Mouse (Mus musculus) kidney, embryonic 15.5 days (tissue): ENCODE measurements around the gene Mrpl34. TPM values are rescaled to one million over a fixed set of nuclear protein-coding genes. Genes with fewer than 3 reads are reported as not detected.

Experiments
- ATAC-seq: fragments of 200-750 bp; cut with Nextera tagmentation; replicated peaks from 2 replicates; pipeline ENCODE4 v1.8.0; 2017; ENCODE audit warnings: moderate TSS enrichment; ENCODE audit not compliant: low FRiP score
- H3K27ac ChIP-seq: fragments of 300-500 bp; sonication (generic); 2 replicates; pipeline ENCODE4 v1.5.1; 2015; ENCODE audit warnings: mild to moderate bottlenecking, inconsistent platforms
- H3K27me3 ChIP-seq: fragments of 300-500 bp; sonication (generic); 2 replicates; pipeline ENCODE4 v1.6.1; 2015; ENCODE audit warnings: inconsistent platforms
- H3K36me3 ChIP-seq: fragments of 300-500 bp; sonication (generic); 2 replicates; pipeline ENCODE4 v1.6.1; 2015; ENCODE audit warnings: inconsistent platforms
- H3K4me1 ChIP-seq: fragments of 300-500 bp; sonication (generic); 2 replicates; pipeline ENCODE4 v1.6.1; 2015; ENCODE audit warnings: inconsistent platforms
- H3K4me2 ChIP-seq: fragments of 300-500 bp; sonication (generic); 2 replicates; pipeline ENCODE4 v1.6.1; 2015; ENCODE audit warnings: moderate library complexity, mild to moderate bottlenecking, inconsistent platforms
- H3K4me3 ChIP-seq: fragments of 300-500 bp; sonication (generic); replicated peaks from 2 replicates; pipeline ENCODE4 v1.5.1; 2015; ENCODE audit warnings: mild to moderate bottlenecking, inconsistent platforms
- H3K9ac ChIP-seq: fragments of 300-500 bp; sonication (generic); 2 replicates; pipeline ENCODE4 v1.6.1; 2015; ENCODE audit warnings: mild to moderate bottlenecking, inconsistent platforms
- H3K9me3 ChIP-seq: fragments of 300-500 bp; sonication (generic); replicated peaks from 2 replicates; pipeline ENCODE4 v1.6.1; 2016; ENCODE audit warnings: inconsistent platforms
- WGBS: fragments of 180-500 bp; shearing (Covaris S2); methylation state at CpG from one replicate; pipeline ENCODE4 v1.1.7; 2015; ENCODE audit warnings: mixed read lengths; 5-methylcytosine and 5-hydroxymethylcytosine counted together
- polyA plus RNA-seq: library from polyadenylated mRNA; unstranded; fragments of >200 nt; fragmentation: Nextera tagmentation; extraction: Ambion mirVana; gene quantifications from 2 replicates; pipeline ENCODE4 v1.2.1, GENCODE M21; 2015

Mrpl34 gene
- polyA plus RNA-seq, 1 experiment from 2014 or later: 178 TPM

DNA sequence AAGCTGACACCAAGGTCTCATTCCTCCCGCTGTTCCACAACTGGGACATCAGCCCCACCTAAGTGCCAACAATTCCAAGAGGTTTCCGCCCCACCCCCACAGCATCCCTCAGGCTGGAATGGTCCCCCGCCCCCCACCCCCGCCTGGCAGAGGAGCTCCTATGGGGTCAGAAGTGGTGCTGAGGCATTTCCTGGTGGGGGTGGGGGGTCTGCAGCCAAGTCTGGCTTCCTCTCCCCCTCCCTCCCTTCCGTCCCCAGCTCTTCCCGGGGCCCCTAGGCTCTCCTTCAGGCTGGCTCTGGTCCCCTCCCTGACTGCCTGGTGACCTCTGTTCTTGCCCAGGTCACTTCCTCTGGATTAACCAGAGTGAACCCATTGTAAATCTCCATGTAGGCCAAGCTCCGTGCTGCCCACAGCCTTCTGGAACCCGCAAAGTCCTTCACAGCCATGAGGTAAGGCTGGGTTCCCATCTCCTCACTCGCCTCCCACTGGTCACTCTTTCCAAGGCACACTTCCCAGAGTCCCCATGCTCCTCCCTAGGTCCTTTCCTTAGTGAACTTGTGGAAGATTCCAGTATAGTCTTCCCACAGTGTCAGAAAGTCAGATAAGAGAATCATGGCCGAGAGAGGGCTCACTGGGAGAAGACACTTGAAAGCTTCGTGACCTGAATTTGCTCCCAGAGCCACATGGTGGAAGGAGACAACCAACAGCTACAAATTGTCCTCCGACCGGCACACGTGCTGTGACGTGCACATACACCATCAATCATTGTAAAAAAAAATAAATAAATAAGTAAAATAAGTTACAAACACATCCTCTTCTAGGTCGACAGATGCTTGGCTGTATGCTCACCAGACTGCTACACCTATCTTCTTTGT is 34.3 kb downstream of the Mrpl34 start:
- 21% methylated on average over 15 of the region's 16 CpGs for WGBS
- peaks cover 6% of the 10 kb centered on the region for H3K36me3 ChIP-seq
- peak overlapping the region; percentile 90 for H3K27ac ChIP-seq
- H3K9ac ChIP-seq: no peak overlapping the region
- H3K4me1 ChIP-seq: peaks cover 59% of the 10 kb centered on the region
- peak; percentile 24; the same call in 1 of the 2 replicates for ATAC-seq
- H3K9me3 ChIP-seq: no peaks in the 10 kb centered on the region
- peak overlapping the region; percentile 9 for H3K4me2 ChIP-seq
- no peak overlapping the region for H3K4me3 ChIP-seq
- no peaks in the 10 kb centered on the region for H3K27me3 ChIP-seq

DNA sequence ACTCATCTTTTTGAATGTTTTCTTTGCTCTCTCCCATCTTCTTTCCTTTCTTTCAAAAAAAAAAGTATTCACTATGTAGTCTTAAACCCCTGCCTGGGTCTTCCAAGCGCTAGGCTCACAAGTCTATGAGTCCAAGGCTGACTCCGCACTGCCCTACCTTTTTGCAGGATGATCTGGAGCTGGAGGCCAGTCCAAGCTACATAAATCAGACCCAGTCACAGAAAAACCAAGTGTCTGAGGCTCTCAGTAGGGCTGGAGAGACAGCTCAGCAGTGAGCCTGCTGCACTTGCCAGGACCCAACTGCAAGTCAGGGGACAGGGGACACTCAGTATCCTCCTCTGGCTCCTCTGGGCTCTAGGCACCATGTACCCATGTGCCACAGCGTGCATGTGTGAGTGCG is 39.6 kb downstream of the Mrpl34 start:
- Histone ChIP-seq H3K4me2 (no peak overlapping the region), H3K36me3 (no peaks in the 10 kb centered on the region), H3K27me3 (peaks cover 39% of the 10 kb centered on the region), H3K4me3 (no peak overlapping the region), H3K27ac (0 out of 2 replicates have a peak overlapping the region, but pooled peaks have one; percentile 37), H3K4me1 (peaks cover 29% of the 10 kb centered on the region), H3K9me3 (no peaks in the 10 kb centered on the region), H3K9ac (no peak overlapping the region)
- WGBS: 81% methylated on average over 4 of the region's 4 CpGs
- ATAC-seq: no peak

DNA sequence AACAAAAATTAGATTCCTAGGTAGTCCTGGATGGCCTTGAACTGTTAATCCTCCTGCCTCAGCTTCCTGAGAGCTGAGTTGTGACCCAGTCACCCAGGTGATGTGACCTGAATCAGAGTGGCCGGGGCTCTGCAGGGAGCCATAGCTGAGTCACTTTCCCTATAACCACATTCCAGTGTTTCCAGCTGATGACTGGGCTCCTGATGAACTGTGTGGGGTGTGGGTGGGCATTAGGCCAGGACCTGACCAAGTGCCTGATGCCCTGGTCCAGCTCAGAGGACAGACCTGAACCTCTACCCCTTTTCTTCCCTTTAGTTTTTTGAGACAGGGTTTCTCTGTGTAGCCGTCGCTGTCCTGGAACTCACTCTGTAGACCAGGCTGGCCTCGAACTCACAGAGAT is 40.6 kb downstream of the Mrpl34 start:
- Histone ChIP-seq H3K4me2 (no peak overlapping the region), H3K27ac (no peak overlapping the region), H3K4me3 (no peak overlapping the region), H3K4me1 (peaks cover 23% of the 10 kb centered on the region), H3K27me3 (peaks cover 48% of the 10 kb centered on the region), H3K36me3 (no peaks in the 10 kb centered on the region), H3K9me3 (no peaks in the 10 kb centered on the region), H3K9ac (no peak overlapping the region)
- WGBS: 95% methylated on average over 4 of the region's 4 CpGs
- no peak for ATAC-seq

- H3K36me3 ChIP-seq: no peaks in the 10 kb centered on the region
- H3K4me2 ChIP-seq: no peak overlapping the region
- ATAC-seq: no peak
- no peak overlapping the region for H3K9ac ChIP-seq
- peaks cover 17% of the 10 kb centered on the region for H3K4me1 ChIP-seq
- no peak overlapping the region for H3K27ac ChIP-seq
- no peaks in the 10 kb centered on the region for H3K9me3 ChIP-seq
- H3K4me3 ChIP-seq: no peak overlapping the region
- WGBS: 89% methylated on average over 4 of the region's 4 CpGs
- H3K27me3 ChIP-seq: peaks cover 48% of the 10 kb centered on the region
Measured at GRCm38 (mm10) chr8:71505979-71506378, 41.2 kb downstream of the Mrpl34 start.

- Histone ChIP-seq H3K4me3 (peak overlapping the region; percentile 51), H3K4me1 (peaks cover 23% of the 10 kb centered on the region), H3K9ac (peak overlapping the region; percentile 44), H3K27me3 (peaks cover 50% of the 10 kb centered on the region), H3K9me3 (no peaks in the 10 kb centered on the region), H3K36me3 (no peaks in the 10 kb centered on the region), H3K27ac (no peak overlapping the region), H3K4me2 (peak overlapping the region; percentile 90)
- peak; percentile 70 for ATAC-seq
- WGBS: under 1% methylated on average over 61 of the region's 61 CpGs
Measured at GRCm38 (mm10) chr8:71507589-71508104, 42.9 kb downstream of the Mrpl34 start.

DNA sequence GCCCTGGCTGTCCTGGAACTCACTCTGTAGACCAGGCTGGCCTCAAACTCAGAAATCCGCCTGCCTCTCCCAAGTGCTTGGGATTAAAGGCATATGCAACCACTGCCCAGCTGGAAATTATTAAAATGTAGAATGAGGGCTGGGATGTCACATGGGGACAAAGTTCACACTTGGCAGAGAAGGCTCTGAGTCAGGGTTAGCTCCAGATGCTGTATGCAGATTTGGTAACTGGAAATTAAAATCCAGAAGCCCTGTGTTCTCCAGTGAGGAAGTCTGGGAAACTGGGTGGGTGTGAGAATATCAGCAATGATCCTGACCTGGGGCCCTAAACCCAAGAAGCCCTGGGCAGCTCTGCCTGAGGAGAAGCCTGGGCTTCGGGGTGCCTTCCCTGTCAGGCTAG is 44.6 kb downstream of the Mrpl34 start:
- 78% methylated on average over 2 of the region's 2 CpGs for WGBS
- peak overlapping the region; percentile 29 for H3K4me3 ChIP-seq
- H3K27me3 ChIP-seq: peaks cover 51% of the 10 kb centered on the region
- H3K36me3 ChIP-seq: no peaks in the 10 kb centered on the region
- peak overlapping the region; percentile 24; the same call in 1 of the 2 replicates for H3K9ac ChIP-seq
- H3K27ac ChIP-seq: no peak overlapping the region
- H3K4me1 ChIP-seq: peaks cover 23% of the 10 kb centered on the region
- peak overlapping the region; percentile 46 for H3K4me2 ChIP-seq
- ATAC-seq: no peak
- H3K9me3 ChIP-seq: no peaks in the 10 kb centered on the region

GRCm38 (mm10) chr8:71511644-71512043 is 46.9 kb downstream of the Mrpl34 start, which contains the start of gene Plvap:
Gene Plvap, minus strand, starts transcription at chr8:71511752.
- peak within 1 kb of the TSS; percentile 24; the same call in 1 of the 2 replicates for H3K27ac ChIP-seq
- no peak within 1 kb of the TSS for H3K9ac ChIP-seq
- H3K4me2 ChIP-seq: peak within 1 kb of the TSS; percentile 46
- H3K4me3 ChIP-seq: peak within 1 kb of the TSS; percentile 29
- H3K4me1 ChIP-seq: peaks cover 24% of the 10 kb centered on the region
- ATAC-seq: peak; percentile 24; the same call in 1 of the 2 replicates
- WGBS: 24% methylated on average over 14 of the region's 14 CpGs
- no peaks in the 10 kb centered on the region for H3K9me3 ChIP-seq
- H3K36me3 ChIP-seq: no peaks in the 10 kb centered on the region
- peaks cover 37% of the 10 kb centered on the region for H3K27me3 ChIP-seq

- 0 out of 2 replicates have a peak overlapping the region, but pooled peaks have one; percentile 41 for H3K27ac ChIP-seq
- no peaks in the 10 kb centered on the region for H3K36me3 ChIP-seq
- ATAC-seq: no peak
- WGBS: 66% methylated on average over 15 of the region's 15 CpGs
- peaks cover 22% of the 10 kb centered on the region for H3K27me3 ChIP-seq
- H3K4me1 ChIP-seq: peaks cover 19% of the 10 kb centered on the region
- H3K9me3 ChIP-seq: no peaks in the 10 kb centered on the region
- no peak overlapping the region for H3K9ac ChIP-seq
- no peak overlapping the region for H3K4me3 ChIP-seq
- H3K4me2 ChIP-seq: no peak overlapping the region
Measured at GRCm38 (mm10) chr8:71513018-71513754, 48.4 kb downstream of the Mrpl34 start.

DNA sequence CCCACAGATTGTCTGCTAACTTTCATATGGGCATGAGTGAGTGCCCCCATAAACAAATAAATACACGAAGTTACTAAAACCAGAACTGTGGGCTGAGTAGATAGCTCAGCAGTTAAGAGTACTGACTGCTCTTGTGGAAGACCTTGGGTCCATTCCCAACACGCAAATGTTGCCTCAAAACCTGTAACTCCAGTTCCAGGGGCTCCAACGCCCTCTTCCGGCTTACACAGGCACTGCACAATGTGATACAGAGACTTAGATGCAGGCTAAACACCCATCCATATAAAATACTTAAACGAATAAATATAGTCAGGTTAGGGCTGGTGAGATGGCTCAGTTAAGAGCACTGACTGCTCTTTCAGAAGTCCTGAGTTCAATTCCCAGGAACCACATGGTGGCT is 50.3 kb downstream of the Mrpl34 start:
- 79% methylated on average over 5 of the region's 5 CpGs for WGBS
- no peak for ATAC-seq
- H3K4me2 ChIP-seq: no peak overlapping the region
- H3K27ac ChIP-seq: no peak overlapping the region
- peaks cover 5% of the 10 kb centered on the region for H3K27me3 ChIP-seq
- H3K9ac ChIP-seq: no peak overlapping the region
- H3K36me3 ChIP-seq: no peaks in the 10 kb centered on the region
- H3K4me1 ChIP-seq: peaks cover 20% of the 10 kb centered on the region
- no peak overlapping the region for H3K4me3 ChIP-seq
- no peaks in the 10 kb centered on the region for H3K9me3 ChIP-seq

Other genes with a start within 250 kb of the Mrpl34 start
- 20.6 and 23.6 TPM in 2 replicates for gene Myo9b, start 192.2 kb upstream of the Mrpl34 start, polyA plus RNA-seq
- 50.7 and 55.1 TPM in 2 replicates for gene Haus8, start 192.0 kb upstream of the Mrpl34 start, polyA plus RNA-seq
- gene Use1, start 98.1 kb upstream of the Mrpl34 start, polyA plus RNA-seq: 103 and 105 TPM in 2 replicates
- 6.6 and 7.1 TPM in 2 replicates for gene Ocel1, start 93.7 kb upstream of the Mrpl34 start, polyA plus RNA-seq
- 96.1 and 99.9 TPM in 2 replicates for gene Nr2f6, start 83.0 kb upstream of the Mrpl34 start, polyA plus RNA-seq
- 19.1 and 22.3 TPM in 2 replicates for gene Ushbp1, start 69.2 kb upstream of the Mrpl34 start, polyA plus RNA-seq
- 117 and 118 TPM in 2 replicates for gene Babam1, start 68.1 kb upstream of the Mrpl34 start, polyA plus RNA-seq
- 46.7 and 57.1 TPM in 2 replicates for gene Ankle1, start 58.9 kb upstream of the Mrpl34 start, polyA plus RNA-seq
- gene Abhd8, start 1.3 kb upstream of the Mrpl34 start, polyA plus RNA-seq: 42.8 and 47.0 TPM in 2 replicates
- gene Dda1, start 4.2 kb downstream of the Mrpl34 start, polyA plus RNA-seq: 98.1 and 106 TPM in 2 replicates
- gene Ano8, start 21.0 kb downstream of the Mrpl34 start, polyA plus RNA-seq: 1.4 and 2.0 TPM in 2 replicates
- 21.3 and 22.9 TPM in 2 replicates for gene Gtpbp3, start 23.1 kb downstream of the Mrpl34 start, polyA plus RNA-seq
- 136 and 143 TPM in 2 replicates for gene Plvap, start 46.8 kb downstream of the Mrpl34 start, polyA plus RNA-seq
- 0.52 and 1.2 TPM in 2 replicates for gene Ccdc194, start 60.8 kb downstream of the Mrpl34 start, polyA plus RNA-seq
- gene Bst2, start 72.5 kb downstream of the Mrpl34 start, polyA plus RNA-seq: 50.2 and 53.0 TPM in 2 replicates
- gene Mvb12a, start 78.0 kb downstream of the Mrpl34 start, polyA plus RNA-seq: 98.3 and 99.8 TPM in 2 replicates
- gene Tmem221, start 93.9 kb downstream of the Mrpl34 start, polyA plus RNA-seq: 10.6 and 12.8 TPM in 2 replicates
- gene Nxnl1, start 101.6 kb downstream of the Mrpl34 start, polyA plus RNA-seq: 0.18 and 0.36 TPM in 2 replicates
- 44.5 and 45.3 TPM in 2 replicates for gene Slc27a1, start 103.9 kb downstream of the Mrpl34 start, polyA plus RNA-seq
- 232 and 247 TPM in 2 replicates for gene Pgls, start 127.2 kb downstream of the Mrpl34 start, polyA plus RNA-seq
- gene Fam129c, start 132.7 kb downstream of the Mrpl34 start, polyA plus RNA-seq: 4.7 and 5.6 TPM in 2 replicates
- gene Colgalt1, start 146.0 kb downstream of the Mrpl34 start, polyA plus RNA-seq: 67.7 and 78.0 TPM in 2 replicates
- 0.80 and 1.2 TPM in 2 replicates for gene Unc13a, start 206.8 kb downstream of the Mrpl34 start, polyA plus RNA-seq
- 6.3 and 7.2 TPM in 2 replicates for gene Jak3, start 211.3 kb downstream of the Mrpl34 start, polyA plus RNA-seq
- 1.2 and 1.7 TPM in 2 replicates for gene Insl3, start 224.3 kb downstream of the Mrpl34 start, polyA plus RNA-seq
- 2.8 and 3.9 TPM in 2 replicates for gene B3gnt3, start 236.8 kb downstream of the Mrpl34 start, polyA plus RNA-seq